12 mouse cellular contexts compared by ENCODE assay signal in the genomic region with DNA sequence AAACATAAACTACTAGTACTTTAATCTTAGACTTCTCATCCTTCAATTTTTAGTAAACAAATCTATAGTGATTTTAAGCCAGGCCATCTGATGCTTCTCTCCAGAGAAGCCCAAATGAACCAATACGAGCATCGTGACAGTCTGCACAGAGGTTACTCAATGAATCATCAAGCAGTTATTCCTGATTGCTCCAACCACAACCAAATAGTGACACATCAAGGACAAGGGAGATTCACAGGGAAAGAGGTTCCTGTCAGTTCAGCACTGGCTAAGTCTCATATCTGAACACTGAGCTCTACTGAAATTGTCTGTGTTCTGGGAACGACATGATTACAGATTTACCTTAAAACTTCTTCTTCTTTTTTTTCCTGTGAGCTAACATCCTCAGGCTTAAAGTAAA.
"Had no signal": no experiment of that assay in that cellular context is flagged by ENCODE, and none has a peak within 500 bp of the region (broad histone marks: within the 10 kb centered on the region; RNA-seq: fewer than 3 reads in every experiment).

No protein-coding gene starts in this region.

- ATAC-seq: lung, postnatal 0 days; midbrain, embryonic 15.5 days had no signal

- DNase-seq: kidney, postnatal 25 days; layer of hippocampus, adult 9-11 months; layer of hippocampus, postnatal 36 days; liver, embryonic 13.5 days; lung, embryonic 14.5 days; retina, postnatal 1 day; right cerebral cortex, postnatal 25 days; spleen, adult 18-20 months; thymus, adult 18-20 months; thymus, postnatal 36 days had no signal
